Mouse (Mus musculus) hindbrain, embryonic 14.5 days (tissue): Measurements from ENCODE around the gene Bpifb1. TPM values are rescaled to one million over a fixed set of nuclear protein-coding genes. Genes with fewer than 3 reads are reported as not detected.

Source experiments
- ATAC-seq: fragments of 200-750 bp; cut with Nextera tagmentation; 2 replicates; pipeline ENCODE4 v1.8.0; 2017; ENCODE audit warnings: moderate number of reproducible peaks, mild to moderate bottlenecking, moderate TSS enrichment, moderate library complexity; ENCODE audit not compliant: low FRiP score
- DNase-seq: peaks from one replicate; pipeline ENCODE4 v3.0.0-alpha.2; 2015; ENCODE audit warnings: low spot score
- H3K27ac ChIP-seq: fragments of 300-500 bp; sonication (generic); 2 replicates; pipeline ENCODE4 v1.5.1; 2014; ENCODE audit warnings: mild to moderate bottlenecking, moderate library complexity
- H3K27me3 ChIP-seq: fragments of 300-500 bp; sonication (generic); 2 replicates; pipeline ENCODE4 v1.6.1; 2014; ENCODE audit warnings: mild to moderate bottlenecking, low read length, mixed read lengths; ENCODE audit not compliant: control insufficient read depth, insufficient read depth
- H3K36me3 ChIP-seq: fragments of 300-500 bp; sonication (generic); replicated peaks from 2 replicates; pipeline ENCODE4 v1.6.1; 2014; ENCODE audit not compliant: control insufficient read depth, insufficient read depth
- H3K4me1 ChIP-seq: fragments of 300-500 bp; sonication (generic); replicated peaks from 2 replicates; pipeline ENCODE4 v1.6.1; 2014; ENCODE audit warnings: antibody characterized with exemption, low read length, mixed read lengths; ENCODE audit not compliant: control insufficient read depth, insufficient read depth
- H3K4me2 ChIP-seq: fragments of 300-500 bp; sonication (generic); replicated peaks from 2 replicates; pipeline ENCODE4 v1.6.1; 2014; ENCODE audit warnings: mild to moderate bottlenecking, moderate library complexity
- H3K4me3 ChIP-seq: fragments of 300-500 bp; sonication (generic); replicated peaks from 2 replicates; pipeline ENCODE4 v1.5.1; 2014; ENCODE audit warnings: mild to moderate bottlenecking, low read length
- H3K9ac ChIP-seq: fragments of 300-500 bp; sonication (generic); 2 replicates; pipeline ENCODE4 v1.6.1; 2014
- H3K9me3 ChIP-seq: fragments of 300-500 bp; sonication (generic); 2 replicates; pipeline ENCODE4 v1.6.1; 2016; ENCODE audit warnings: low read length; ENCODE audit not compliant: control insufficient read depth
- WGBS: fragments of 180-500 bp; shearing (Covaris S2); extraction: QIAGEN DNeasy Blood & Tissue Kit; methylation state at CpG from one replicate; pipeline ENCODE4 v1.1.7; 2014; 5-methylcytosine and 5-hydroxymethylcytosine counted together
- polyA plus RNA-seq: library from polyadenylated mRNA; unstranded; fragments of >200 nt; fragmentation: Nextera tagmentation; extraction: Ambion mirVana; gene quantifications from 2 replicates; pipeline ENCODE4 v1.2.1, GENCODE M21; 2014

The Bpifb1 gene
- polyA plus RNA-seq, 1 experiment from 2014 or later, result 0.27 TPM

DNA sequence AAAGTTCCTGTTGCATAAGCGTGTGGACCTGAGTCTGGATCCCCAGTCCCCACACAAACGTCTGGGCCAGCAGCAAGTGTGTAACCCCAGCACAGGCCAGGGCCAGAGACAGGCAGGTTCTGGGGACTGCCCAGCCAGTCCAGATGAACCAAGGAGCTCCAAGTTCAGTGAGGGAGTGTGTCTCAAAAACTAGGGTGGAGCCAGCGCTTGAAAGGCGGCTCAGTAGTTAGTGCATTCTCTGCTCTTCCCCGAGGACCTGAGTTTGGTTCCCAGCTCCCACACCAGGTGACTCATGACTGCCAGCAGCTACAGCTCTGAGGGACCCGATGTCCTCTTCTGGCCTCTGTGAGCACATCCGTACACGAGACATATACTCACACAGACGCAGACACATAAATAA lies 6.4 kb downstream of the Bpifb1 start:
- H3K9ac ChIP-seq, result no peak overlapping the region
- H3K4me1 ChIP-seq, result no peaks in the 10 kb centered on the region
- H3K4me2 ChIP-seq, result no peak overlapping the region
- no peak for DNase-seq
- H3K27me3 ChIP-seq, result no peaks in the 10 kb centered on the region
- no peak overlapping the region for H3K27ac ChIP-seq
- no peak overlapping the region for H3K4me3 ChIP-seq
- 91% methylated on average over 9 of the region's 9 CpGs for WGBS
- H3K9me3 ChIP-seq, result no peaks in the 10 kb centered on the region
- H3K36me3 ChIP-seq, result no peaks in the 10 kb centered on the region
- no peak for ATAC-seq

DNA sequence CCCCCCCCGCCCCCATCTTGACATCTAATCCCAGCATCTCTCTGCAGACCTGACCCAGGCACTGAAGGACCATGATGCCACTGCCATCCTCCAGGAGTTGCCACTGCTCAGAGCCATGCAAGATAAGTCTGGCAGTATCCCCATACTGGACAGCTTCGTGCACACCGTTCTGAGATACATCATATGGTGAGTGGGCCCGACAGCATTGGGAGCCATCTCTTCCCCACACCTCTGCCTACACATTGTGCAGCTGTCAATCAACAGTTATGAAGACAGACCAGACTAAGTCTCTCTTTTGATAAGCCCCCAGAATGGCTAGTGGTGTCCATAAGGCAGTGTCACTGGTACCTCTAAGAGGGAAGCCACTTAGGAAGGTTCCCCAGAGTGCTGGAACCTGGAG lies 14.0 kb downstream of the Bpifb1 start:
- no peaks in the 10 kb centered on the region for H3K4me1 ChIP-seq
- H3K27me3 ChIP-seq, result no peaks in the 10 kb centered on the region
- ATAC-seq (no peak), DNase-seq (no peak)
- H3K4me3 ChIP-seq, result no peak overlapping the region
- no peak overlapping the region for H3K27ac ChIP-seq
- no peaks in the 10 kb centered on the region for H3K36me3 ChIP-seq
- no peaks in the 10 kb centered on the region for H3K9me3 ChIP-seq
- no peak overlapping the region for H3K4me2 ChIP-seq
- 89% methylated on average over 4 of the region's 4 CpGs for WGBS
- no peak overlapping the region for H3K9ac ChIP-seq

DNA sequence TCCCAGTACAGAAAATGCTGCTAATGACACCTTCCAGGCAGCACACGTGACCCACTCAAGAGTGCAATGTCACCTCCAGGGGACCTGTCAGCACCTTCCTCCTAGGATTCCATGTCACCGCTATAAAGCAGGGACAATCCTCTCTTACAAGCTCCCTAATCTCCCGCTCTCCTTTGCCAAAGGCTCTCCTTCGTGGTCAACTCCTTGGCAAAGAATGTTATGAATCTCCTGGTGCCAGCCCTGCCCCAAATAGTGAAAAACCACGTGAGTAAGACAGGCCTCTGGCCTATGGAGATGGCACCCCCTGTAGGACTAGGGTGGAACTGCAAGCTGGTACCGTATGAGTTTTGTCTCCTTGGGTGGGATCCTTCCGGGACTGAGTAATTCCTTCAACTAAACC lies 16.3 kb downstream of the Bpifb1 start:
- no peaks in the 10 kb centered on the region for H3K36me3 ChIP-seq
- H3K4me2 ChIP-seq, result no peak overlapping the region
- H3K27me3 ChIP-seq, result no peaks in the 10 kb centered on the region
- WGBS, result 64% methylated on average over 7 of the region's 7 CpGs
- H3K27ac ChIP-seq, result no peak overlapping the region
- H3K9me3 ChIP-seq, result no peaks in the 10 kb centered on the region
- H3K4me3 ChIP-seq, result no peak overlapping the region
- DNase-seq (no peak), ATAC-seq (no peak)
- H3K4me1 ChIP-seq, result no peaks in the 10 kb centered on the region
- no peak overlapping the region for H3K9ac ChIP-seq

- ATAC-seq (no peak), DNase-seq (peak; percentile 67)
- Histone ChIP-seq H3K27ac (no peak overlapping the region), H3K4me3 (no peak overlapping the region), H3K27me3 (no peaks in the 10 kb centered on the region), H3K4me2 (no peak overlapping the region), H3K36me3 (no peaks in the 10 kb centered on the region), H3K9ac (no peak overlapping the region), H3K4me1 (no peaks in the 10 kb centered on the region), H3K9me3 (no peaks in the 10 kb centered on the region)
- WGBS, result 15% methylated on average over 3 of the region's 3 CpGs
Observed at GRCm38 (mm10) chr2:154209112-154209511, 18.5 kb downstream of the Bpifb1 start.

GRCm38 (mm10) chr2:154211121-154211520 lies 20.5 kb downstream of the Bpifb1 start:
- Histone ChIP-seq H3K27ac (no peak overlapping the region), H3K4me2 (no peak overlapping the region), H3K4me1 (no peaks in the 10 kb centered on the region), H3K36me3 (no peaks in the 10 kb centered on the region), H3K4me3 (no peak overlapping the region), H3K9me3 (no peaks in the 10 kb centered on the region), H3K27me3 (no peaks in the 10 kb centered on the region), H3K9ac (no peak overlapping the region)
- ATAC-seq, result no peak
- WGBS, result 31% methylated on average over 1 of the region's 1 CpGs
- DNase-seq, result no peak

DNA sequence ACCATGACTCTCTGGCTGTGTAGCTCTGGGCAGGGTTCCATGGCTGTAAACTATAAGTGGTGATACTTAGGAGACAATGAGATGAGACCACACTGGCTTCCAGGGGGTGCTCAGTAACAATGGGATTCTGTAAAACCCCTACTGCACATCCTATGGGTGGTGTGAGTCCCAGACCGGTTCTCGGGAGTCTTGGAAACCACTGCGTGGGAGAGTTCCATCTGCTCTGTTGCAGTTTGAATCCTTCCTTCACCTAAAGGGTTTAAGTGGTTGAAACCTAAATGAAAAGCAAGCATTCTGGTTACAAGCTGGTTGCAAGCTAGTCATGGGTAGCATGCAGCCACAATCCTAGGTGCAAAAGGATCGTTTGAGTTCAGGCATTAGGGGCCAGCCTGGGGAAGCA lies 21.3 kb downstream of the Bpifb1 start:
- Histone ChIP-seq H3K27ac (no peak overlapping the region), H3K36me3 (no peaks in the 10 kb centered on the region), H3K4me3 (no peak overlapping the region), H3K9ac (no peak overlapping the region), H3K4me1 (no peaks in the 10 kb centered on the region), H3K9me3 (no peaks in the 10 kb centered on the region), H3K4me2 (no peak overlapping the region), H3K27me3 (no peaks in the 10 kb centered on the region)
- ATAC-seq (no peak), DNase-seq (no peak)
- 89% methylated on average over 4 of the region's 4 CpGs for WGBS

GRCm38 (mm10) chr2:154215191-154215590 lies 24.6 kb downstream of the Bpifb1 start:
- WGBS, result 17% methylated on average over 5 of the region's 5 CpGs
- ATAC-seq, result no peak
- H3K27me3 ChIP-seq, result no peaks in the 10 kb centered on the region

GRCm38 (mm10) chr2:154219950-154220349 lies 29.3 kb downstream of the Bpifb1 start:
- H3K36me3 ChIP-seq, result no peaks in the 10 kb centered on the region
- H3K9ac ChIP-seq, result no peak overlapping the region
- H3K9me3 ChIP-seq, result no peaks in the 10 kb centered on the region
- H3K27ac ChIP-seq, result no peak overlapping the region
- no peak overlapping the region for H3K4me3 ChIP-seq
- H3K4me1 ChIP-seq, result peaks cover 12% of the 10 kb centered on the region
- H3K27me3 ChIP-seq, result no peaks in the 10 kb centered on the region
- DNase-seq, result no peak
- WGBS, result 83% methylated on average over 5 of the region's 5 CpGs
- ATAC-seq, result no peak
- H3K4me2 ChIP-seq, result no peak overlapping the region

More at GRCm38 (mm10) chr2:154215191-154215590, 24.6 kb downstream of the Bpifb1 start:
- no peak overlapping the region for H3K27ac ChIP-seq
- H3K9me3 ChIP-seq, result no peaks in the 10 kb centered on the region
- DNase-seq, result peak; percentile 73
- no peak overlapping the region for H3K4me3 ChIP-seq
- H3K36me3 ChIP-seq, result no peaks in the 10 kb centered on the region
- no peaks in the 10 kb centered on the region for H3K4me1 ChIP-seq
- no peak overlapping the region for H3K4me2 ChIP-seq
- no peak overlapping the region for H3K9ac ChIP-seq

- peak; percentile 87; the same call in 1 of the 2 replicates for ATAC-seq
- Histone ChIP-seq H3K27me3 (no peaks in the 10 kb centered on the region), H3K27ac (no peak within 1 kb of the TSS), H3K4me3 (no peak within 1 kb of the TSS), H3K4me1 (peaks cover 12% of the 10 kb centered on the region), H3K36me3 (no peaks in the 10 kb centered on the region), H3K9me3 (no peaks in the 10 kb centered on the region), H3K9ac (no peak within 1 kb of the TSS), H3K4me2 (0 out of 2 replicates have a peak within 1 kb of the TSS, but pooled peaks have one; percentile 3)
- DNase-seq, result peak; percentile 62
- WGBS, result 5% methylated on average over 14 of the region's 14 CpGs
Observed at GRCm38 (mm10) chr2:154223265-154223916, 32.8 kb downstream of the Bpifb1 start, which contains the start of gene Bpifb5. Gene Bpifb5 (plus strand): TSS chr2:154223742.

GRCm38 (mm10) chr2:154223917-154224273 lies 33.3 kb downstream of the Bpifb1 start:
- no peak for DNase-seq

More at GRCm38 (mm10) chr2:154223917-154224273, 33.3 kb downstream of the Bpifb1 start:
- Histone ChIP-seq H3K27ac (no peak overlapping the region), H3K4me3 (no peak overlapping the region), H3K36me3 (no peaks in the 10 kb centered on the region), H3K9me3 (no peaks in the 10 kb centered on the region), H3K27me3 (no peaks in the 10 kb centered on the region), H3K9ac (no peak overlapping the region), H3K4me2 (0 out of 2 replicates have a peak overlapping the region, but pooled peaks have one; percentile 3), H3K4me1 (peaks cover 12% of the 10 kb centered on the region)
- ATAC-seq, result 0 out of 2 replicates have a peak, but pooled peaks have one; percentile 10
- whole genome bisulfite sequencing, result 6% methylated on average over 2 of the region's 2 CpGs
